Mouse (Mus musculus) cortical plate, adult 2 months (tissue): Measurements from ENCODE around the gene Gm26661. TPM values are rescaled to one million over a fixed set of nuclear protein-coding genes. Genes with fewer than 3 reads are reported as not detected.

Source experiments
- H3K27ac ChIP-seq: fragments of 200-500 bp; 2 replicates; pipeline ENCODE4 v1.5.1; 2012; ENCODE audit warnings: low read length, control low read depth, inconsistent platforms; ENCODE audit not compliant: insufficient read depth
- H3K4me1 ChIP-seq: fragments of 200-500 bp; 2 replicates; pipeline ENCODE4 v1.6.1; 2011; ENCODE audit warnings: low read length; ENCODE audit not compliant: control insufficient read depth, insufficient read depth
- H3K4me3 ChIP-seq: fragments of 200-500 bp; 2 replicates; pipeline ENCODE4 v1.5.1; 2011; ENCODE audit warnings: mild to moderate bottlenecking, low read length, control low read depth; ENCODE audit not compliant: insufficient read depth
- CTCF ChIP-seq: fragments of 200-500 bp; IDR thresholded peaks from 2 replicates; pipeline ENCODE4 v1.5.1; 2011; ENCODE audit warnings: mild to moderate bottlenecking, control low read depth, low read length; ENCODE audit not compliant: insufficient read depth; ENCODE audit errors: extremely low read depth
- POLR2A ChIP-seq: fragments of 200-500 bp; IDR thresholded peaks from 2 replicates; pipeline ENCODE4 v1.6.1; 2011; ENCODE audit warnings: mild to moderate bottlenecking, low read length, control low read depth; ENCODE audit not compliant: insufficient read depth; ENCODE audit errors: extremely low read depth
- polyA plus RNA-seq: library from polyadenylated mRNA; depleted of rRNA; stranded (reverse); fragments of >200 nt; gene quantifications from 2 replicates; pipeline ENCODE4 v1.2.3, GENCODE M21; 2012

Gene Gm26661
- polyA plus RNA-seq, 1 experiment: not detected

DNA sequence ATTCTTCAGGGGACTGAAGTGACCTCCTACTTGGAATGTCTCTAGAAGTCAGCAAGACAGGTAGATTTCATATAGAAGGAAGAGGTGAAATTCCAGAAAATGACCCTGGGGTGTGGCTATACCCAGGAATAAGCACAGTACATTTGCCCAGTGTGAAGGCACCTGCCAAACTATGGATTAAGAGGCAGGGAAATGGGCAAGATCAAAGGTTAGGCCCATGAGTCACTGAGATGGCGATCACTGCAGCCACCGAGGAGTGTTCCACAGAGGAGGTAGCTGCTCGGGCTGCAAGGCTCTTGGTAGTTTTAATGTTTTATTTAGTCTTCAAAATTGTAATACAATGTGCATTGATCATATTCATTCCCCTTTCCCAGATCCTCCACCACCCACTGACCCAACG is 4.6 kb downstream of the Gm26661 start:
- TF ChIP-seq POLR2A (no peak), CTCF (no peak)
- Histone ChIP-seq H3K4me3 (no peak overlapping the region), H3K27ac (no peak overlapping the region), H3K4me1 (no peaks in the 10 kb centered on the region)

DNA sequence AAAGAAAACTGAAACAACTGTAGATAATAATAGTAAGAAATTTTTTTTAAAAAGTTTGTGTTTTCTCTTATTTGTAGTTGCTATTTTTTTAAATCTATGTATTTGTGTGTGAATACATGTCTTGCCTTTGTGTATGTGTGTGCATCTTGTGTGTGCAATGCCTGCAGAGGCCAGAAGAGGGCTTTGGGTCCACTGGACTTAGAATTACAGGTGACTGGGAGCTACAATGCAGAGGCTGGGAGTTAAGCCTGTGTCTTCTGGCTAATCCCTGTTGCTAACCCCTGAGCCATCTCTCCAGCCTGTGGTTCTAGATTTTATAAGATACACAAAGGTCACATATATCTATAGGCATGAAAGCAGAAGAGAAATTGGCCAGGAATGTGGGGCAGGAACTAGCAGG is 9.2 kb downstream of the Gm26661 start:
- Histone ChIP-seq H3K4me1 (no peaks in the 10 kb centered on the region), H3K4me3 (no peak overlapping the region), H3K27ac (no peak overlapping the region)
- TF ChIP-seq CTCF: no peak
- TF ChIP-seq POLR2A: no peak

DNA sequence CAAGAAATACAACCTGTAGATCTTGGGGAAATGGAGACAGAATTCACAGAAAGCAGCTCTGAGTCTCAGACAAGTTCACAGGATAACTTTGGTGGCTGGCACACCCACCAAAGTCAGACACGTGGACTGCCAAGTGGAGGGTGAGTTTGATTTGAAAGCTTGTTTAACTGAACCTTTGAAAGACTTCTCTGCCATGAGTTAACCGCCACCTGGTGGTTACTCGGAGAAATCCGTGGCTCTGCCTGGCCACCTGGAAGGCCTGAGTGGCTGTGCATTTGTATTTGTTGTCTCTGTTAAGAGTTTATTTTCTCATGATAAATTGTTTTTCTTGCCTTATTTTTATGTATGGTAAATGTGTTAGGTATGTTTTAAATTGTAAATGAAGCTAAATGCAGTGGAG is 10.4 kb downstream of the Gm26661 start:
- H3K27ac ChIP-seq: no peak overlapping the region
- no peaks in the 10 kb centered on the region for H3K4me1 ChIP-seq

DNA sequence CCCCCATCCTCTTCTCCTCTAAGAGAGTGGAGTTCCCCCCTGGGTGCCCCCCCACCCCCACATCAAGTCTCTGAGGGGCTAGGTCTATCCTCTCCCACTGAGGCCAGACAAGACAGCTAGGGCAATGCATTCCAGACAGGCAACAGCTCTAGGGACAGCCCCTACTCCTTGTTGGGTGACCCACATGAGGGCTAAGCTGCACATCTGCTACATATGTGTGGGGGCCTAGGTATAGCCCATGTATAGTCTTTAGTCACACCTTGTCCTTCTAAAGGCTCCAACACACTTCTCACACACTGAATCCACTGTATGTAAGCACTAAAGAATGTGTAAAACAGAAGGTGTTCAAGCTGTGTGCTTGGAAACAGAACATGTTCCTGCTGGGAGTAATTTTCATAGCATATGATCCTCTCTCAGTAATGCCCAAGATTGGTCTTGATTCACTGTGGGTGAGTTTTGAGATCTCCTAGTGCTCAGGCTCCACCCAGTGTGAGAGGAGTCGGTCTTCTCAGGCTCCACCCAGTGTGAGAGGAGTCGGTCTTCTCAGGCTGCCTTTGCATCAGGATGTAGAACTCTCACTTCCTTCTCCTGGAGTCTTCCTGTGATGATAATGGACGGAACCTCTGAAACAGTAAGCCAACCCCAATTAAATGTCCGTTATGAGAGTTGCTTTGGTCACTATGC is 12.6 kb downstream of the Gm26661 start:
- Histone ChIP-seq H3K4me3 (no peak overlapping the region), H3K4me1 (no peaks in the 10 kb centered on the region), H3K27ac (no peak overlapping the region)
- no peak for TF ChIP-seq CTCF
- no peak for TF ChIP-seq POLR2A

More for the DNA sequence above, 10.4 kb downstream of the Gm26661 start:
- no peak overlapping the region for H3K4me3 ChIP-seq
- TF ChIP-seq CTCF: peak; percentile 51
- TF ChIP-seq POLR2A: no peak

DNA sequence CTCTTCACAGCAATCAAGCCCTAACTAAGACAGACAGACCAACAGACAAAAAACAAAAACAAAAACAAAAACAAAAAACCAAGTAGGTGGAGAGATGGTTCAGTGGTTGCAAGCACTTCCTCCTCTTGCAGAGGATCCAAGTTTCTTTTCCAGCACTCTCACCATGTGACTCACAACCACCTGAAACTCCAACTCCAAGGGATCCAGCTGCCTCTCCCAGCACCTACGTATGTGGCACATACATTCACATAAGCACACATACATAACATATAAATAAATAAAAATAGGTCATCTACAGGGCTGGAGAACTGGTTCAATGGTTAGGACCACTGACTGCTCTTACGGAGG is 13.1 kb downstream of the Gm26661 start:
- Histone ChIP-seq H3K27ac (no peak overlapping the region), H3K4me1 (no peaks in the 10 kb centered on the region), H3K4me3 (no peak overlapping the region)
- TF ChIP-seq POLR2A (no peak), CTCF (no peak)

DNA sequence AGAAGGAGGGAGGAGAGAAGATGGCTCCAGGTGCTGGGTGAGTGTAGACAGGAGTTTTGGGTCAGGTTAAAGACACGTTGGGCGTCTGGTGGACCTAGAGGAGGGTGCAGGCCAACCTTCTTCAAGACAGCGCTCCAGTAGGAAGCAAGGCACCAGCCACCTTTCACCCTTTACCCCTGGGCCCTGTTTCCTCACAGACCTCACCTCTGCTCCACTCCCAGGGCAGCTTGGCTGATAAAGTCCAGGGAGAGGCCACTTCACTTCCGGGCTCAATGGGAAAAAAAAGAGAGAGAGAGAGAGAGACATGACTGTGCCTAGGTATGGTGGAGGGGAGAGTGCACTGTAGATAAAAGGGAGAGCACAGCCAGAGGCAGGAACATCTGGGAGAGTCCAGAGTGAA is 16.3 kb downstream of the Gm26661 start:
- no peaks in the 10 kb centered on the region for H3K4me1 ChIP-seq
- H3K27ac ChIP-seq: no peak overlapping the region
- H3K4me3 ChIP-seq: no peak overlapping the region
- TF ChIP-seq POLR2A (no peak), CTCF (no peak)

DNA sequence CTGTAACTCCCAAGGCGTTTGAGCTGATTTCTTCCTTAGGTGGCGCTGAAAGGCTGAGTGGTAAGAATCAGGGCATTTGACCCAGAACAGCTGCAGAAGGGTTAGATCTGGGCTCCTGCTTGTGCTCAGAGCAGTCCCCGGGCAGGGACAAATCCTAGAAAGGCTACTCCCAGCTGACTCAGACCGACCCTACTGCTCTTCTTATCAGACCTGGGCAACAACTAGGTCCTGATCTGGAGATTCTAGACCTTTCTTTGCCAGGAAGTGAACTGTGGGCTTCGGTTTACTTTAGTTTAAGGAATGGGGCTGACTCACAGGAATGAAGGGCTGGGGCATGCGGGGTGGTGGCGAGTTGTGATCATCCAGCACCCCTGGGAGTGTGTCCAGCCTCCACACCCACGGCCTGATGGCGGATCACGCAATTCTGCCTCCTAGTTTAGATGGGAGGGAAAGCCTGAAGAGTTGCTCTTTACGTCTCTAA is 17.2 kb downstream of the Gm26661 start:
- Histone ChIP-seq H3K27ac (no peak overlapping the region), H3K4me3 (no peak overlapping the region), H3K4me1 (no peaks in the 10 kb centered on the region; the same call in 1 of the 2 replicates)
- no peak for TF ChIP-seq POLR2A
- no peak for TF ChIP-seq CTCF

DNA sequence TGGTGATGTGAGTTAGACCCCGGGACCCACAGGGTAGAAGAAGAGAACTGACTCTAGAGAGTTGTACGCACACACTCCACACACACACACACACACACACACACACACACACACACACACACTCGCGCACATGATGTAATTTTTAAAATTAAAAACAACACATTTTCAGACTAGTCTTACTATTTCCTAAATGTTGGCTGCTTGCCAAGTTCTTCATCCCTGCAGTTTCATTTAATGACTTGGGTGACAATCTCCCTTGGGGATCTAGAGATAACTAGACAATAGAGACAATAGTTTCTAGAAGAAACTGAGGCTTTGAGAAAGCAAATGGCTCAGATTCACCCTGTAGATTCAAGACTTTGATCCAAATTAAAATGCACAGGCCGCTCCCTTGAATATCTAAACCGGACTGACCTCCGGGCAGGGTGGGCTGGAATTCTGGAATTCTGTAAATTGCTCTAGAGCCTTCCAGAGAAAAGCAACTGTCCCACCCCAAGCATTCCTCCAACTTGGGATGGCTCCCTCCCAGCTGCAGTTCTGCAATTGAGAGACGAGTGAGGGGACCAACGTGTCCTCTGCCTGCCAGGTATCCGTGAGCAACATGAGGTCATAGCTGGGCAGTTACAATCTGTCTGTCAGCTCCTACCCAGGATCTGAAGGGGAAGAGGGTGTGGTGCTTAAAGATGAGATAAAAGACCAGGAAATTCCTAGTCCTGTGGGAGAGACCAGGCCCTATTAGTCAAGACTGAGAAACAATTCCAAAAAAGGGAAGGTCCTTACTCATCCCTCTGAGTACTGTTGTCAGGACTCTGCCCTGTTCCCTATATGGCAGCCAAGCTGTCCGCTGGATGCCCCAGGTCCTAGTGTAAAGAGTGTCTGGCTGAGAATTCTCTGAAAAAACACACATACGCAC is 17.9 kb downstream of the Gm26661 start:
- H3K4me1 ChIP-seq: no peaks in the 10 kb centered on the region; the same call in 1 of the 2 replicates
- no peak overlapping the region for H3K27ac ChIP-seq
- no peak for TF ChIP-seq CTCF
- no peak for TF ChIP-seq POLR2A
- H3K4me3 ChIP-seq: no peak overlapping the region

DNA sequence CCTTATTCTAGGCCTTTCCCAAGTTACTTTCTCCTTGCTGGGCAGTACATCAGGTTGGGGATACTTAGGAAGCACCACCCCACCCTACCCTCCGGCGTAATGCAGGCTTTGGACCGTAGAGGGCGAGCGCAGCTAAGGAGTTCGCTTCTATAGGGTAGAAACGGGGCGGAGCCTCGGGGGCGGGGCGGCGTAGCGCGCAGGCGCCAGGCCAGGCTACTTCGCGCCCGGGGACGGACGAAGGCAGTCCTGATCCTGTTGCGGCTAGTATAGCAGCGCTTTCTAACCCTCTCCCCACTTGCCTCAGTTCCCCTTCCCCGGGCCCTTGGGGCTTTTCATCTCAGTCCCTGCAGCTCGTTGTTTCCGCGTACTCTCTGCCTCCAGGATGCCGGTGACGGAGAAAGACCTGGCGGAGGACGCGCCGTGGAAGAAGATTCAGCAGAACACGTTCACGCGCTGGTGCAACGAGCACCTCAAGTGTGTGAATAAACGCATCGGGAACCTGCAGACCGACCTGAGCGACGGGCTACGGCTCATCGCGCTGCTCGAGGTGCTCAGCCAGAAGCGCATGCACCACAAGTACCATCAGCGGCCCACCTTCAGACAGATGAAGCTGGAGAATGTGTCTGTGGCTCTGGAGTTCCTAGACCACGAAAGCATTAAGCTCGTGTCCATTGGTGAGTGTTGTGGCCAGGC is 26.5 kb downstream of the Gm26661 start, which contains the start of gene Flnb:
Gene Flnb (plus strand): TSS at position 188 of the 693 bp plus-strand sequence.
- peak; percentile 97 for TF ChIP-seq POLR2A
- TF ChIP-seq CTCF: peak; percentile 99

More for the DNA sequence above, 26.5 kb downstream of the Gm26661 start, which contains the start of gene Flnb:
- Histone ChIP-seq H3K27ac (no peak within 1 kb of the TSS), H3K4me1 (no peaks in the 10 kb centered on the region; the same call in 1 of the 2 replicates), H3K4me3 (peak within 1 kb of the TSS; percentile 79)
